In genomic region chr11:120234136-120234775, GRCm38 (mm10) we compare ENCODE assay signal across 8 mouse cellular contexts. TPM values are rescaled to one million over a fixed set of nuclear protein-coding genes. Genes with fewer than 3 reads are reported as not detected.
DNase-seq lines count a peak whose midpoint lies in the region; ATAC-seq and TF ChIP-seq lines count a peak whose summit lies in the region.

No protein-coding gene starts in this region.

- peaks cover 21% of the 10 kb centered on the region for H3K4me1 ChIP-seq in lung, embryonic 14.5 days (ENCODE audit: insufficient read depth)
- no peaks in the 10 kb centered on the region; the same call in 1 of the 2 replicates for H3K4me1 ChIP-seq in bone marrow, adult 2 months (ENCODE audit: control insufficient read depth, insufficient read depth, low read length)
- peaks cover 65% of the 10 kb centered on the region for H3K4me1 ChIP-seq in forebrain, embryonic 10.5 days
- H3K4me1 ChIP-seq in hindbrain, postnatal 0 days (ENCODE audit: insufficient read depth, low read length): peaks cover 18% of the 10 kb centered on the region
- peaks cover 35% of the 10 kb centered on the region for H3K4me1 ChIP-seq in liver, embryonic 16.5 days (ENCODE audit: control insufficient read depth, low read depth, low read length)

- peak; percentile 68 for DNase-seq in lung, embryonic 14.5 days
- DNase-seq in lung, adult 18-20 months: no peak
- DNase-seq in forebrain, embryonic 10.5 days (ENCODE audit: extremely low spot score, low spot score): no peak
- peak; percentile 66 for DNase-seq in hindbrain, postnatal 0 days (ENCODE audit: low spot score)
- peak; percentile 43 for DNase-seq in spleen, adult 12 weeks (ENCODE audit: low spot score)

- H3K4me2 ChIP-seq in lung, embryonic 14.5 days: peak overlapping the region; percentile 99
- peak overlapping the region; percentile 92 for H3K4me2 ChIP-seq in hindbrain, postnatal 0 days (ENCODE audit: low read depth, low read length)
- H3K4me2 ChIP-seq in liver, embryonic 16.5 days (ENCODE audit: low read depth, low read length): peak overlapping the region; percentile 73

- no peaks in the 10 kb centered on the region for H3K27me3 ChIP-seq in lung, embryonic 14.5 days (ENCODE audit: insufficient read depth, low read length)
- H3K27me3 ChIP-seq in forebrain, embryonic 10.5 days (ENCODE audit: poor library complexity, severe bottlenecking): peaks cover 4% of the 10 kb centered on the region; the same call in 1 of the 2 replicates
- no peaks in the 10 kb centered on the region for H3K27me3 ChIP-seq in hindbrain, postnatal 0 days (ENCODE audit: insufficient read depth, low read length)
- peaks cover 93% of the 10 kb centered on the region for H3K27me3 ChIP-seq in liver, embryonic 16.5 days (ENCODE audit: control insufficient read depth, insufficient read depth, low read depth, low read length)

- under 1% methylated on average over 52 of the region's 52 CpGs for WGBS in lung, embryonic 14.5 days
- under 1% methylated on average over 52 of the region's 52 CpGs for WGBS in bone marrow, adult 2 months
- WGBS in forebrain, embryonic 10.5 days: 0% methylated on average over 52 of the region's 52 CpGs
- WGBS in hindbrain, postnatal 0 days: under 1% methylated on average over 52 of the region's 52 CpGs
- 0% methylated on average over 52 of the region's 52 CpGs for WGBS in liver, embryonic 16.5 days (ENCODE audit: insufficient replicate concordance)

- H3K4me3 ChIP-seq in lung, embryonic 14.5 days (ENCODE audit: low read depth, low read length): peak overlapping the region; percentile 96
- peak overlapping the region; percentile 27 for H3K4me3 ChIP-seq in bone marrow, adult 2 months (replicated peaks; ENCODE audit: control insufficient read depth, low read depth, low read length)
- peak overlapping the region; percentile 96 for H3K4me3 ChIP-seq in forebrain, embryonic 10.5 days
- peak overlapping the region; percentile 82 for H3K4me3 ChIP-seq in hindbrain, postnatal 0 days (ENCODE audit: low read length)
- peak overlapping the region; percentile 59 for H3K4me3 ChIP-seq in liver, embryonic 16.5 days (ENCODE audit: low read depth, low read length)

- H3K27ac ChIP-seq in lung, embryonic 14.5 days (ENCODE audit: low read depth): peak overlapping the region; percentile 79
- H3K27ac ChIP-seq in bone marrow, adult 2 months (ENCODE audit: control insufficient read depth, insufficient read depth, low read depth, low read length, poor library complexity): peak overlapping the region; percentile 13
- peak overlapping the region; percentile 100 for H3K27ac ChIP-seq in forebrain, embryonic 10.5 days
- H3K27ac ChIP-seq in hindbrain, postnatal 0 days: peak overlapping the region; percentile 98
- peak overlapping the region; percentile 64 for H3K27ac ChIP-seq in liver, embryonic 16.5 days (ENCODE audit: low read length)

- ATAC-seq in lung, embryonic 14.5 days (ENCODE audit: insufficient read depth): no peak
- ATAC-seq in hindbrain, postnatal 0 days: no peak
- ATAC-seq in liver, embryonic 16.5 days (ENCODE audit: low read depth): no peak
- ATAC-seq in inflammation-experienced regulatory T-cells, adult 6 months: no peak

- H3K36me3 ChIP-seq in lung, embryonic 14.5 days (ENCODE audit: insufficient read depth): peaks cover 10% of the 10 kb centered on the region; the same call in 1 of the 2 replicates
- peaks cover 17% of the 10 kb centered on the region for H3K36me3 ChIP-seq in forebrain, embryonic 10.5 days (replicated peaks)
- H3K36me3 ChIP-seq in hindbrain, postnatal 0 days (ENCODE audit: insufficient read depth, low read length): no peaks in the 10 kb centered on the region
- no peaks in the 10 kb centered on the region for H3K36me3 ChIP-seq in liver, embryonic 16.5 days (ENCODE audit: control insufficient read depth, insufficient read depth)

- no peak for TF ChIP-seq CTCF in lung, embryonic 14.5 days (IDR thresholded peaks at IDR 0.05; ENCODE audit: low read depth)
- no peak for TF ChIP-seq CTCF in bone marrow, adult 2 months (IDR thresholded peaks at IDR 0.05; ENCODE audit: control insufficient read depth, insufficient read depth, low read length)
- no peak for TF ChIP-seq CTCF in hindbrain, postnatal 0 days (IDR thresholded peaks at IDR 0.05; ENCODE audit: low read depth)

- peak overlapping the region; percentile 100 for H3K9ac ChIP-seq in lung, embryonic 14.5 days
- H3K9ac ChIP-seq in hindbrain, postnatal 0 days (replicated peaks; ENCODE audit: low read length): peak overlapping the region; percentile 100
- peak overlapping the region; percentile 68 for H3K9ac ChIP-seq in liver, embryonic 16.5 days (ENCODE audit: low read depth, low read length)

- H3K9me3 ChIP-seq in lung, embryonic 14.5 days (ENCODE audit: low read depth, low read length): no peaks in the 10 kb centered on the region
- no peaks in the 10 kb centered on the region for H3K9me3 ChIP-seq in forebrain, embryonic 10.5 days
- no peaks in the 10 kb centered on the region for H3K9me3 ChIP-seq in hindbrain, postnatal 0 days (ENCODE audit: low read length)
- H3K9me3 ChIP-seq in liver, embryonic 16.5 days (replicated peaks; ENCODE audit: control insufficient read depth, low read length): no peaks in the 10 kb centered on the region

- TF ChIP-seq POLR2A in bone marrow, adult 2 months (IDR thresholded peaks at IDR 0.05; ENCODE audit: borderline replicate concordance, control insufficient read depth, low read depth, low read length): no peak; the same call in 1 of the 2 replicates

RNA-seq across cellular contexts. Expression of gene Bahcc1, which starts 1.5 kb away (rescaled TPM):
- 14.3 and 15.6 TPM in 2 replicates for polyA plus RNA-seq in lung, embryonic 14.5 days (2014; fragmentation: Nextera tagmentation; extraction: Ambion mirVana)
- polyA plus RNA-seq in bone marrow, adult 2 months (2011; ENCODE audit: insufficient read depth, insufficient read length, low replicate concordance, missing spikeins): 2.2 and 5.8 TPM in 2 replicates
- polyA plus RNA-seq in forebrain, embryonic 10.5 days (2016; fragmentation: Nextera tagmentation; extraction: Ambion mirVana): 13.7 and 16.1 TPM in 2 replicates
- 31.1 and 43.1 TPM in 2 replicates for total RNA-seq in hindbrain, postnatal 0 days (2014; rRNA removed)
- 8.8 and 9.1 TPM in 2 replicates for polyA plus RNA-seq in hindbrain, postnatal 0 days (2015; fragmentation: Nextera tagmentation; extraction: Ambion mirVana)
- polyA plus RNA-seq in liver, embryonic 16.5 days (2015; fragmentation: Nextera tagmentation; extraction: Ambion mirVana): 0.84 TPM in 2 replicates
- not detected for polyA plus RNA-seq in inflammation-experienced regulatory T-cells, adult 6 months (2017; shearing (Covaris generic))

Comparison
In these comparisons a context has a peak if more than half of its experiments do, and no peak if none do; other contexts are left out.
1. DNase-seq: peak in lung, embryonic 14.5 days (single experiment), hindbrain, postnatal 0 days (single experiment) and spleen, adult 12 weeks (single experiment); none in lung, adult 18-20 months (0 of 2) and forebrain, embryonic 10.5 days (single experiment).
2. H3K27ac ChIP-seq: peak in every context shown above with its lines; median percentile 100 in forebrain, embryonic 10.5 days; 98 in hindbrain, postnatal 0 days; 79 in lung, embryonic 14.5 days; 64 in liver, embryonic 16.5 days; 13 in bone marrow, adult 2 months.
3. H3K4me3 ChIP-seq: peak in every context shown above with its lines; median percentile 96 in lung, embryonic 14.5 days; 96 in forebrain, embryonic 10.5 days; 82 in hindbrain, postnatal 0 days; 59 in liver, embryonic 16.5 days; 27 in bone marrow, adult 2 months.
4. Peak in every context shown above with its lines, with median percentiles within 50 percentile points of each other: H3K4me2 ChIP-seq and H3K9ac ChIP-seq.